Mouse (Mus musculus) liver, postnatal 0 days (tissue): ENCODE measurements around the gene Cdc42bpa.

Experiments used
- CTCF ChIP-seq: sonication (generic); IDR thresholded peaks from 2 replicates; pipeline ENCODE4 v1.5.1; 2016; ENCODE audit warnings: antibody characterized with exemption, low read depth
- EP300 ChIP-seq: IDR thresholded peaks from 2 replicates; pipeline ENCODE4 v1.6.1; 2016; ENCODE audit warnings: antibody characterized with exemption, low read depth, mild to moderate bottlenecking

GRCm38 (mm10) chr1:180161160-180161559, 200.9 kb downstream of the Cdc42bpa start:
- no peak for TF ChIP-seq CTCF
- no peak for TF ChIP-seq EP300
